Mouse (Mus musculus): ENCODE data around the gene Cdan1.
"Not testable (repeated sequence)": the region's sequence is repeated elsewhere in the genome, so short reads cannot be mapped to it uniquely, and the experiment has no call there.

Cdan1 gene

GRCm38 (mm10) chr2:120745496-120745895, 104.4 kb downstream of the Cdan1 start:
- DNase-seq (ENCODE audit: low read depth, low spot score), result no peak

- no peak for DNase-seq (ENCODE audit: low read depth, low spot score)
These were observed 117.9 kb downstream of the Cdan1 start for GRCm38 (mm10) chr2:120731877-120732530.

GRCm38 (mm10) chr2:120731167-120731862, 118.6 kb downstream of the Cdan1 start:
- DNase-seq (ENCODE audit: low read depth, low spot score), result peak; percentile 76

GRCm38 (mm10) chr2:120730639-120731166, 119.2 kb downstream of the Cdan1 start:
- no peak for DNase-seq (ENCODE audit: low read depth, low spot score)

GRCm38 (mm10) chr2:120729775-120730585, 119.9 kb downstream of the Cdan1 start:
- DNase-seq (ENCODE audit: low read depth, low spot score), result no peak

- no peak for DNase-seq (ENCODE audit: low read depth, low spot score)
These were observed 125.8 kb downstream of the Cdan1 start for GRCm38 (mm10) chr2:120724176-120724575.

- DNase-seq (ENCODE audit: low read depth, low spot score), result no peak
These were observed 126.3 kb downstream of the Cdan1 start for GRCm38 (mm10) chr2:120723621-120724020.

- no peak for DNase-seq (ENCODE audit: low read depth, low spot score)
These were observed 127.4 kb downstream of the Cdan1 start for GRCm38 (mm10) chr2:120722491-120722890.

GRCm38 (mm10) chr2:120721911-120722310, 128.0 kb downstream of the Cdan1 start:
- DNase-seq (ENCODE audit: low read depth, low spot score), result no peak

GRCm38 (mm10) chr2:120720821-120721220, 129.1 kb downstream of the Cdan1 start:
- DNase-seq (ENCODE audit: low read depth, low spot score), result no peak

GRCm38 (mm10) chr2:120718496-120718895, 131.4 kb downstream of the Cdan1 start:
- DNase-seq (ENCODE audit: low read depth, low spot score), result no peak

- no peak for DNase-seq (ENCODE audit: low read depth, low spot score)
These were observed 136.5 kb downstream of the Cdan1 start for GRCm38 (mm10) chr2:120713441-120713840.

- no peak for DNase-seq (ENCODE audit: low read depth, low spot score)
These were observed 139.0 kb downstream of the Cdan1 start for GRCm38 (mm10) chr2:120710948-120711347.

GRCm38 (mm10) chr2:120710154-120710553, 139.8 kb downstream of the Cdan1 start:
- DNase-seq (ENCODE audit: low read depth, low spot score), result no peak

- DNase-seq (ENCODE audit: low read depth, low spot score), result no peak
These were observed 142.9 kb downstream of the Cdan1 start for GRCm38 (mm10) chr2:120707041-120707440.

GRCm38 (mm10) chr2:120702675-120703074, 147.3 kb downstream of the Cdan1 start:
- DNase-seq (ENCODE audit: low read depth, low spot score), result no peak

- DNase-seq (ENCODE audit: low read depth, low spot score), result no peak
These were observed 149.5 kb downstream of the Cdan1 start for GRCm38 (mm10) chr2:120700379-120700885.

- DNase-seq (ENCODE audit: low read depth, low spot score), result no peak
These were observed 152.2 kb downstream of the Cdan1 start for GRCm38 (mm10) chr2:120697767-120698166.

- DNase-seq (ENCODE audit: low read depth, low spot score), result not testable (repeated sequence)
These were observed 168.8 kb downstream of the Cdan1 start for GRCm38 (mm10) chr2:120681151-120681550.

- no peak for DNase-seq (ENCODE audit: low read depth, low spot score)
These were observed 179.7 kb downstream of the Cdan1 start for GRCm38 (mm10) chr2:120670253-120670652.

- DNase-seq (ENCODE audit: low read depth, low spot score), result no peak
These were observed 182.5 kb downstream of the Cdan1 start for GRCm38 (mm10) chr2:120667446-120667845.

Measured in brain, embryonic 18.5 days (tissue).